Mouse (Mus musculus) embryonic fibroblast, embryonic 13.5 days (primary cell): ENCODE data around the gene Commd1.

Source experiments
- CTCF ChIP-seq: IDR thresholded peaks from 2 replicates; pipeline ENCODE4 v1.5.1; 2011; ENCODE audit warnings: mild to moderate bottlenecking, control low read depth, low read length, moderate library complexity, borderline replicate concordance; ENCODE audit not compliant: insufficient read depth
- POLR2A ChIP-seq: IDR thresholded peaks from 2 replicates; pipeline ENCODE4 v1.6.1; 2011; ENCODE audit warnings: low read depth, mild to moderate bottlenecking, control low read depth, low read length, moderate library complexity

DNA sequence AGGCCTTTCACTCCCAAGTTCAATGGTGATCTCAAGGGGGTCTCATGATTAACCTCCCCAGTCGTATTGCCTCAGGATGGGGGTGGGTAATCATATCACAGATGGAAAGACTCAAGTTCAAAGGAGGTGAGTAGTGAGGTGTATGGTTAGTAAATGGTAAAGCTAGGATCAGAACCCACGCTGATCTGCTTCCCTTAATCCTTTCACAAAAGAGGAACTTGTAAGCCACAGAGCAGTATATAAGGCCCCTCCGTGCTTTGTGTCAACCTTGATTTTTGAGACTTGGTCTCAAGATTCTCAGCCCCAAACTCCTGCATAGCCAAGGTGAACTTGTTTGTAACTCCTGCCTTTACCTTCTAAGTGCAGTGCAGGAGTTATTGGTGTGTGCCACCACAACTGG is 42.0 kb upstream of the Commd1 start:
- TF ChIP-seq CTCF (no peak), POLR2A (no peak)
